Mouse (Mus musculus): Measurements from ENCODE around the gene Bbc3.

DNA sequence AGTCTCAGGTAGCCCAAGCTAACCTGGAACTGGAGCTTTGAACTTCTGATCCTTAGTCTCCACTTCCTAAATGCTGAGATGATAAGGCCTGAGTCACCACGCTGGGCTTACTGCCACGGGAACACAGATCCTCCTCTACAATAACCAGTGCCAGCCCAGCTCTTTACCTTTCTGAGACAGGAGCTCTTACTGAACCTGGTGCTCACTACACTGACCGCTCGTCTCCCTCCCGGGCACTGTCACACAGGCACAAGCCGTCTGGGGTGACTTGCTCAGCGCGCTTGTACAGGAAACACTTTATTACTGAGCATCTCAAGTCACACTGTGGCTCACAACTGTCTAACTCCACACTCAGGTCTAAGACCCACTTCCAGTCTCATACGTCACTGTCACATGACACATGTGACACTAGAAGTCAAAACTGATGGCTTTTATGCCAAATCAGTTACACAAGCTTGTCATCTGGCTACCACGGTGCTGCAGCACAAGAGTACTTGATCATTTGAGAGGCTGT is 58.0 kb downstream of the Bbc3 start:
- TF ChIP-seq CTCF (conservative IDR thresholded peaks at IDR 0.05; ENCODE audit: low read length): no peak
- TF ChIP-seq POU5F1 (IDR thresholded peaks at IDR 0.05; ENCODE audit: borderline replicate concordance, low read length): no peak

All from E14TG2a.4 (cell line).